Mouse (Mus musculus) naive thymus-derived CD4-positive, alpha-beta T cell, adult 2 months (primary cell): ENCODE measurements around the gene Mex3d.
"Not testable (repeated sequence)": the region's sequence is repeated elsewhere in the genome, so short reads cannot be mapped to it uniquely, and the experiment has no call there.

Experiments used
- DNase-seq: peaks from one replicate; pipeline ENCODE4 v3.0.0-alpha.2; 2011; ENCODE audit warnings: low read depth

Mex3d gene

DNA sequence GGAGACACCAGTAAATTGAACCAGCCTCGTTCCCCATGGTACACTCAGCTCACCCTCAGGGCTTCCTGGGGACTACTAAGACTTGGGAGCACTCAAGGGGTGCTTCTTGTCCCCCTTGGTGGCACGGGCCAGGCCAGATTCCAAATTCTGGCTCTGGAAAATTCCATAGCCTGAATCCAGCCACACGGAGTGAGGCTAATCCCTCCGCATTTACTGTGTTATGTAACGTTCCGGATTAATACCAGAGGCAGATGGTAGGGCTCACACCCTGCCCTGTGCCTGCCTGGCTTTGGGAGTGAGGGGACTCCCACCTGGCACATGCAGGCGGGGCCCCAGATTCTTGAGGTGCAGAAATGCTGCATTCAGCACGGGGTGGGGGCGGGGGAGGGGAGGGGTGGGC, 32.0 kb downstream of the Mex3d start:
- no peak for DNase-seq

DNA sequence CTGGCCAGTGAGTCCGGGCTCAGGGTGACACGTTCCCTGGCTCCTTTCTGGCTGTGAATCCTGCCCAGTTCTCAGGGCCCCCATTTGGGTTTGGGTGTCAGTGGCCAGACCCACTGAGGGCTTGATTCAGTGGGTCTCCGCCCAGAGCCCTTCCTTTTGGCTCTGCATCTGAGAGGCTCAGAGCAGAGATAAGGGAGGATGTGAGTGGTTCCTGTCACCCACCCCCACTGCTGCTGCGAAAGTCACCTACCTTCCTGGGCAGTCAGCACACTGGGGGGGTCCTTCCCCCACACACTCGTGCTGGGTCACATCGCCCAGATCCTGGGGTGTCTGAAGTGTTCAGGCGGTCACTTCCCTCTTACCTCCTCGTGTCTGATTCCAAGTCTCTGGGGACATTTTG, 34.7 kb downstream of the Mex3d start:
- no peak for DNase-seq

DNA sequence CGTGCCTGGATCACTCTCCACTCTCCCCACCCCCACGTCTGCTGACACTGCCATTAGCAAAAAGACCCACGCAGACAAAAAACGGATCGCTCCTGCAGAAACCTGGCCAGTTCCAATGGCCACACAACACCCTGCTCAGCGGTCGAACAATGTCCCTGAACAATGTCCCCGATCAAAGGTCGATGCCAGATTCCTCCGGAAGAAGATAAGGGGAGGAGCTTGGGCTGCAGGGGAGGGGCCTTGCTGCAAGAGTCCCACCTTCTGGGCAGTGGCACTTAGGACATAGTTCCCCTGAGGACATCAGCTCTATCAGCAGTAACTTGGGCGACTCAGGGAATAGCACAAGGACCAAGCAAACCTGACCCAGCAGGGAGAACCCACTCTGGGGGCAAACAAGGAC, 35.6 kb downstream of the Mex3d start:
- no peak for DNase-seq

DNA sequence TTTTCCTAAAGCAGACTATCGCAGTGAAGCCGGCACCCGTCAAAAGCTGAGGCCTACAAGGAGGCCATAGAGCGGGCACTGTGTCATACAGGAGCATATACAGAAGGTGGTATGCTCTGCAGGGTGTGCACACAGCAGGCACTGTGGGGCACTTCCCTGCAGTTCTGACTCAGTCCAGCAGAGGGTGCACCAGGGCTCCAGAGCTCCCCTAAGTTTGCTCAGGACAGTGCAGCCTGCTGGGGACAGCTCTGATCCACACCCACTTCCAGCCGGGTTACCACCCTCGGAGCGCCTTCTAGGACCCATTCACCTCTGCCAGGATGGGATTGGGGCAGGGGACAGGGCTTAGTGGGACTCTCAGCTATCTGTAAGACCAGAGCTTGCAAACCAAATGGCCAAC, 37.2 kb downstream of the Mex3d start:
- DNase-seq: peak; percentile 90

DNA sequence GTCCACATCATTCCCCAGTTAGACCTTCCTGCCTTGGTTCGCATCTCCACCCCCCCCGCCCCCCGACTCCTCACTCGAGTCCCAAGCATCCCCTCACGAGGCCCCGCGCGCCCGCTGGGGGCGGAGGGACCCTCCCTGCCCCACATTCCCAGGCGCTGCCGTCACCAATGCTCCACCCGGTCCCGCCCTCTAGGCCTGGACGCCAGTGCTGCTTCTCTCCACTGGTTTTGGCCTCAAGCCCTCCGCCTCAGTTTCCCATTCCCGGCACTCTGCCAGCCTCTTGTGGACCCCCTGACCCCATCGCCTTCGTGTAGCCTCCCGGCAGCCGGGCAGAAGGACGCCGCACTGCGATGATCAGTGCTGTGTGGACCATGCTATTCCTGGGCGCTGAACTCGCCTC, 38.5 kb downstream of the Mex3d start:
- DNase-seq: no peak

DNA sequence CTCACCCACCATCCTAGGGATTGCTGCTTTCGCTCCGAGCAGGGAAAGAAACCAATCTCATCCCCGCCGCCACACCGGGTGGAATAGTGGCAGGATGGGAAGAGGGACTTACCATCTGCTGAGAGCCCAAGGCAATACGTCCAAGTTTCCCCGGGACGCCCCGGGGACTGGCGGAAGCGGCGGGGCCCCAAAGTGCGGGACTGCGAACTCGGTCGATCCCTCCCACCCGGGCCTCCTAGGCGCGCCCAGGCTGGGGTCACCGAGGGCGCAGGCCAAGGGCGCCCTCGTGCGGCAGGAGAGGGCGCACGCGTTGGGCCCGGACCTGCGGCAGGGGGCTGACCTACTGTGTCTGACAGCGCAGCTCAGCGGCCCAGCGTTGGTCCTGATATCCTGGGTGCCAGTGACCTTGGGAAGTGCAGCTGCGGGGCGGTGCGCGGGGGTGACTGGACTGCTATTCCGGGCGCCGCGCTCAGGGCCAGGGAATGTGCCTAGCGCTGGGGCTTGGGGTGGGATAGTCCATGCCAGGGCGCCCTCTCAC, 39.1 kb downstream of the Mex3d start, which contains the start of gene Adamtsl5:
Gene Adamtsl5 (minus strand): TSS at position 169 of the 538 bp plus-strand sequence.
- DNase-seq: peak; percentile 83

DNA sequence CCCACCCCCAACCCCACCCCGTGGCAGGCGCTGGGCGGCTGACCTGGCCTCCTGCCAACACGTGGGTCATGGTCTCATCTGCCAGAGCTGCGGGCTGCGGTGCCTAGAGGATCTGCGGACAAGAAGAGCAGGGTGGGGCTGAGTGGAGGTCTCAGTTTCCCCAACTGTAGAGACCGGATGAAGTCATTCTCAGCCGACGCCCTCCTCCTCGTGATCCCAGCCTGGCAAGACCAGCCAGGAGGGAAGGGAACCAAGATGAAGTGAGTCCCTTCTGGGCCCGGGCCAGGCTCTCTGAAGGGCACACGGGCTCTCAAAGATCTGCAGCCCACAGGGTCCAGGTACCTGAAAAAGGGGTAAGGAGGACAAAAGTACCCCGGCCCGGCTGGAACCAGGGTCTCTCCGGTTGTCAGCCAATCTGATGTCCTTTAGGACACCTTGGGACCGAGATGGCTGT, 39.9 kb downstream of the Mex3d start:
- peak; percentile 28 for DNase-seq

DNA sequence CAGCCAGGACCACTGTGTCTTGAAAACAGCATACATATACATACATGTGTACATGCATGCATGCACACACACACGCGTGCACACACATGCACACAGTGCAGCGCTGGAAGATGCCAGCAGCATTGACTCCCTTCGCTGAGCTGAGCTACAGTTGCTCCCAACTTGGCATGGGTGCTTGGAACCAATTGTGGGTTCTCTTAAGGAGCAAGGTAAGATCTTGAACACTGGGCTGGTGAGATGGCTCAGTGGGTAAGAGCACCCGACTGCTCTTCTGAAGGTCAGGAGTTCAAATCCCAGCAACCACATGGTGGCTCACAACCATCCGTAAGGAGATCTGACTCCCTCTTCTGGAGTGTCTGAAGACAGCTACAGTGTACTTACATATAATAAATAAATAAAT, 41.5 kb downstream of the Mex3d start:
- not testable (repeated sequence) for DNase-seq

DNA sequence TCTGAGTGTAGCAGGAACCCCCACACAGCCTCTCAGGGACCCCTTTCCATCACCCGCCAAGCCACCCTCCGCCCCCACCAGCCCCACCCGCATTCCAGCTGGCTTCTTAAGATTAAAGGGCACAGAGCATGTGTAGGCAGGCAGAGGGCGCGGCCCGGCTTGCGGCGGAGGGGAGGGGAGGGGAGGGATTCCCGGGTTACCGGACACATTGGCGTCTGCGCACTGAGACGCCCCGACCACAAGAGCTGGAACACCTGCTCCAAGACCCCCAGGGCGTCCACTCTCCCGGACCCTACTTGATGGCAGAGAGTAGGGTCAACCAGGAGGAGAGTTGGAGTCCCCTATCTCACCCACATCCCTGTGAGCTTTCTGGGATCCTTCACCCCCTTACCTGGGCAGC, 42.3 kb downstream of the Mex3d start:
- peak; percentile 49 for DNase-seq

DNA sequence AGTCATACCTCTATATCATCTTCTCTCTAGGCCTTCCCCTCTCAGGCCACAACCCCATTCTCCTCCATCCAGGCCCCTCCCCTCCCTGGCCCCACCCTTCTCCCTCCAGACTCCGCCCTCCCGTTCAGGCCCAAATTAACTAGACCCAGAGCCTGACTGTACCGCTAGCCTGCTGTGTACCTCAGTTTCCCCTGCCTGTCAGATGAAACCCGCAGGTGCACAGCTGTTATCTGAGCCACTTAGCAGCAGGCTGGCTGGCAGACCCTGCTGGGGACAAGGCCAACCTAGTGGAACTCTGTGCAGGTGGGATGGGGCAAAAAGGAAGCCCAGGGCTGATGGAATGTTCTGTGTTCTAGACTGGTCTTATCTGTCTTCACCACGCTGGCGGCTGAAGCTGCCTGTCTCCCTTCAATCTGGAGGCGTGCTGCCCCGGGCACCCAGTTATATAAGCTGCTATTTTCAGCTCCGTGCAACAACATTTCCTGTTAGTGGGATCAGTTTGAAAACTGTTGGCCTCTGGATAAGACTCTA, 43.3 kb downstream of the Mex3d start:
- no peak for DNase-seq

DNA sequence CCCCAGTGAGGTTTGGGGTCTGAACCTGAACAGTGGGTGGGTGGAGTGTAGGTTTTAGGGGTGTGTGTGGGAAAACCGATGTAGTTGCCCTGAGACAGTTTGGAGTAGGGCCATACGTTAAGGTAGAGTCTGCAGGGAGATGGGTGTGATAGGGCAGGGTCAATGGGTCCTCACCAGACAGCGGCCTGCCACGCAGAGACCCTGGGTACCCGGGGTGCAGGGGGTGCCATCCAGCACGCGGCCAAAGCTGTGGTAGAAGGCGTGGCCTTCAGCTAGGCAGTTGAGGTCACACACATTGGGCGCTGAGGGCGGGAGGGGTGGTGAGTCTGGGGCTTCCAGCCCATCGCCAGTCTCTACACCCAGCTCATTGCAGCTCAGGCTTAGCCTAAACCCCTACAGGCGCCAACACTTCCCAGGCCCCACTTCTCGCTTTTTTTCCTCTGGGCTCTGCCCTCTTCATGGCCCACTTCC, 44.0 kb downstream of the Mex3d start:
- no peak for DNase-seq

DNA sequence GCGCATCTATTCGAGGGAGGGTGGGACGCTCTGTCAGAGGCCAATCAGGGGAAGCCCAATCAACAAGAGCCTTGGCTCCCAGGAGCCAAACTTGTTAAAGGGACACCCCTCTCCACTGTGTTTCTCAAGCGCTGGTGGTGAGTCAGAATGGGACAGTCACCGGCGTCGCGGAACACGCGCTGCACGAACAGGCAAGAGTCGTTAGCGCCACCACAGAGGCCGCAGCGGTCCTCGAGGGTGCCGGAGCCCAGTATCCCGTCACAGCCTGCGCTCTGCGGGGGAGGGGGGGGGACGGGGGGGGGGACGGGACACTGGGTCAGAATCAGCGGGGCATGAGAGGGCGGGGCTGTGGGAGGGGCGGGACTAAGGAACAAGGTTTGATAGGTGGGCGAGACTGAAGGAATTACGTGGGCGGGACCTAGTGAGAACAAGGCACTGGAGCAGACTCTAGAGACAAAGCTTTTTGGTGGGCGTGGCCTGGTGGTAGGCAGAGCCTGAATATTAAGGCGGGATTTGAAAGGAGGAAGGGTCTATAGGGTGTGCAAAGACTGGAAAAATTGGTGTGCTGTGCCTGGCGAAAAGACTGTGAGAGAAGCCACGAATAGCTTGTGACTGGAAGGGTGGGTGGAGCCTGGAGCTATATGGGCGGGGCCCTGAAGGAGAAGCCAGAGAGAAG, 44.6 kb downstream of the Mex3d start:
- DNase-seq: peak; percentile 72

DNA sequence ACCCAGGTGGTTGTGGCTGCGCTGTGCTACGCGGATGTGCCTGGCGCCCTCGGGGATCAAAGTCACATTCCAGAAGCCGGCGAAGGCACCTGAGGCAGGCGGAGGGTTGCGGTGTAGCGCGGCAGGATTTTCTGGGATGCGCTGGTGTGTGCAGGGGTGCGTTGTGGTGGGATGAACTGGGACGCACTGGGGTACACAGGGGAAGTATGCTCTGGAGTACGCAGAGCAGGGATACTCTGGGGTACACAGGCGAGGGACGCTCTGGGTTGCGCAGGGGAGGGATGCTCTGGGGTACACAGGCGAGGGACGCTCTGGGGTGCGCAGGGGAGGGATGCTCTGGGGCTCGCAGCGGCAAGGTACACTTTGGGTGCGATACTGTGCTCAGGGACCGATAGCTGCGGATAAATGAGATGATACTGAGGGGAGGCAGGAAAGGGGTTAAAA, 45.1 kb downstream of the Mex3d start:
- DNase-seq: no peak

DNA sequence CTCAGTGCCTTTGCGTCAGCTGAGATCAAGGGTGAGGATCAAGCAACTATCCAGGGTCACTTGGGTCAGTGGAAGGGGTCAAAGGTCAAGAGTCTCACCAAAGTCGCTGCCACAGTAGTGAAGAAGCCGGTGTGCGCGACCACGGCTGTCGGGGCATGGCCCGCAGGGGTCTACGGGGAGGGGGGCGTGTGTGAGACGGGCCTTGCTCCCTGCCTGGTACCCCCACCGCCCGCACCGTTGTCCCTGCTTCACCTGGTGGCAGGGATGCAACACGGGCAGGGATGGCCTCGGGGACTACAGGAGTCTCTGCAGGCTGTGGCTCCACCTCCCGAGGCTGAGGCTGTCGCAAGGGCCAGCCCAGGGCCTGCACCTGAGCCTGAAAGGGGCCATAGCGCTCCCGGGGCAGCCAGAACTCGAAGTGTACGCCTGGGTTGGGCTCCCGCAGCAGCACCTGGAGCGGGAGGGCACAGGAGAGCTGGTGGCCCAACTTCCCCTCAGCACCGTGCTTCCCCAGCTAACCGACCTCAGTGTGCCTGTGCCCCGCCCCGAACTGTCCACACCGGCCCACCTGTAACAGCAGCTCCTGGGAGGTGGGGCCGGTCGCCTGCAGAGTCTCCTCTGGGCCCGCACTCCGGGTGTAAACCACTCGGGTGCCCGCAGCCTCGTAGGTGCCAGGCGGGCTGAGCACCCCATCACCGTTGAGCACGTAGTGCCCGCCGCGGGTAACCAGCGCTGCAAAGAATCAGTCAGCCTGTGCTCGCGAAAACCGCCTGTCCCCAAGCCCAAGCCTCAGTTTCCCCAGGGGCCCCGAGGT, 45.8 kb downstream of the Mex3d start:
- DNase-seq: peak; percentile 49

DNA sequence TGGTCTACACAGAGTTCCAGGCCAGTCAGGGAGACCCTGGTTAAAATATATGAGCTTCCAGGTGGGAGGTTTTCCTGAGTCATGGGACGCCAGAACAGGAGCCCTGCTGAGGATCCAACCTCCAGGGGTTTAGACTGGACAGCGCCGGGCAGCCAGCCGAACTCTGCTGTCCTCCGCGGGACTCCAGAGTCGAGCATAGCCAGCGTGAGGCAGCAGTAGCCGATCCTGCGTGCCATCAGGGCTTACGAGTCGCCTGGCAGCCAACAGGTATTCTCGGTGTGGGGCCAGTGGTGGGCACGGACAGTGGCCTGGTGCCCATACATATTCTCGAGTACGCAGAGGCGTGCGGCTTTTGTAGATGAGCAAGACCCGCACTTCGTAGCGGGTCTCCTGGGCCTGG, 46.4 kb downstream of the Mex3d start:
- no peak for DNase-seq

DNA sequence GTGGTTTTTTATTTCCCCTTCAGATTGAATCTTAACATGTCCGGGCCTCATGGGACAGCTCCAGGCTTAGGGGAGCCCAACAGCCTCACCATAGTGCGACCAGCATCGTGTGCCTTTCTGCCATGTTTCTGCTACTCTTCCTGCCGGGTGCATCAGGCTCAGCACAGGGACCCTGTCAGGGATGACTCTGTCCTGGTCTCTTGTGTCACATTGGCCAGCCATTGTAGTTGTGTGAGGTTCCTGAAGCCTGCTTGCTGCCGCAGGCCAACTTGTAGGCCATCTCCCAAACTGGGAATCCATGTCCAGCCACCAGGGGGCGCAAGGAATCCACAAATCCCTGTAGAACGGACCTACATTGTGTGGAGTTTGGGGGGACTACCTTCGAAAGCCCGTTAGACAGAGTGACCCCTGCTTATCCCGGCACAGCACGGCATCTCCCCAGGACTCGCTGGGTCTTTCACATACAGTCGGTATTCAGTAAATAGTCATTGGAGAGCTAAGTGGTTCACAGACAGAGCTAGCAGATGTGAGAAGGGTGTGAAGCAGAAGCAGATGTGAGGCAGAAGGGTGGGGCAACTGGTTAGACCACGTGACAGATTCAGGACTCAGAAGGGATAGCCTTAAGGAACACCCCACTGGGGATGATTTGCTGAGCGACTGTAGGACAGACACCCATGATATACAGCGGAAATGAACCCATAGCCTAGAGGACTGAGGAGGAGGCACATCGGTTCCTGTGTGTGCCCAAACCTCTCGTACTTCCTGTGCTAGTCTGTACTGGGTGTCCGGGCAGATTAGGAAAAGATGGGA, 47.3 kb downstream of the Mex3d start:
- peak; percentile 89 for DNase-seq

DNA sequence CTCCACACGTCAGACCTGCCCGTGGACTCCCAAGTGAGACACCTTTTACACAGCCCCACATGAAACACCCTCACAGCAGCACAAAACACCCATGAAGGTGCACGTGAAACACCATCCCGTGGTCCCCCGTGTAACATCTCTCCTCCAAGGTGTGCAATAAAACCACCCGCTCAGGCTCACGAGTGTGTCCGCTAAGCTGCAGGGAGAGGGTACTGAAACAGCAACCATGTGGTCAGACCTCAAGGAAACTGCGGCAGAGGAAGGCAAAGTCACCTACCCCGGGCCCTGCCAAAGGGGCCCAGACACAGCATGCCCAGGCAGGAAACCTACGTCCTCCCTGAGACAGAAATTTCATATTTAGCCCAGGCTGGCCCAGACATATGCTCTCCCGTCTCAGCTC, 51.2 kb downstream of the Mex3d start:
- DNase-seq: no peak

DNA sequence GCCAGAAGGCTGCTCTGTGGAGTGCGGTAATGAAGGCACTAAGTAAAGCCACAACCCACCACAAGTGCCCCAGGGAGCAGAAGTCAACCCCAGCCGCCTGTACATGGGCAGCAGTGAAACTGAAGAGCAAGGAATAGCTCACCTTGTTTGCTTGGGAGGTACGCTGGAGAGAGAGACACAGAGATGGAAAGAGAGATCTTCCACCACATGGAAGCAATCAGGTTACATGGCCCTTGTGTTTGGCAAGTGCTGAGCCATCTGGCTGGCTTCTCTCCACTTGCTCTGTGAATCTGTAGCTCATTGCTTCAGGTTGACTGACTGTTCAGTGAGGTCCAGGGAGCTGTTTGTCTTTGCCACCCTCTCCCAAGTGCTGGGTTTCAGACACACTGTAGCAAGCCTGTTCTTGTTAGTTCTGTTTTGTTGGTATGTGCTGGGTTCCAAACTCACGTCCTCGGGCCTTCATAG, 54.9 kb downstream of the Mex3d start:
- DNase-seq: no peak

DNA sequence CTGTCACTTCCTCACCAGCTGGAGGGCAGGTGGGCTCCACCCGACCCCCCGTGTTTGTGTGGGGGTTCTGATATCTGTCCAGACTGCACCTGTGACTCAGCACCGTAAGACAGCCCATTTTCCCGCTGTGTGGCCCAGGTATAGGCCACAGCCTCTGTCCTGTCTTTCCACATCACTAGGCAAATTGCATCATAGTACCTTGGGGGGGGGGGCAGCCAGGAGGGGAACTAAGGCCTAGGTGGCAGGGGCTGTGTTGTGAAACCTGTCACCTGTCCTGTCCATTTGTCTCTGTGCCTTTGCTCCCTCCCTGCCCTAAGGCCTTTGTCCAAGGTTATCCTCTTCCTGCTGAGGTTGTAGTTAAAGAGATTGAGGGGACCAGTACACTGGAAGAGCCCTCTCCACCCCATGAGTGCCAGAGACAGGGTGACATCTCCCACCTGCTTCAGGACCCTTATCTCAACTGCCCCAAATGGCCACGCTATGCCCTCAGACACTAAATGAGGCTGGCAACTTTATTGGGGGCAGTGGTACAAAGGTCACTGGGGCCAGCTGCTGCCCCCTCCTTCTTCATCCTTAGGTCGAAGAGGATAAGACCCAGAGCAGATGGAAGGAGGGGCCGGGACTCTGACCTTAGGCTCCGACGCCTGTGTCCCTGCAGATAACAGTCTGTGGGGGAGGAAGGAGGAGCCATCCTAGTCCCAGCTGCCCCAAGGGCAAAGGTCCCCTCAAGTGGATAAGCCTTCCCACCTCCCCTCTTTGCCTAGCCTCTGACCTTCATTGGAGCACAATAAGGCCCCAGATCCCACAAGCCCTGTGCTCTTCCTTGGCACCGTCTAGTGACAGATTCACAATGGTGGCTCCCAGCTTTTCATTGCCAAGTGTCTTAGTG, 55.6 kb downstream of the Mex3d start:
- DNase-seq: no peak

DNA sequence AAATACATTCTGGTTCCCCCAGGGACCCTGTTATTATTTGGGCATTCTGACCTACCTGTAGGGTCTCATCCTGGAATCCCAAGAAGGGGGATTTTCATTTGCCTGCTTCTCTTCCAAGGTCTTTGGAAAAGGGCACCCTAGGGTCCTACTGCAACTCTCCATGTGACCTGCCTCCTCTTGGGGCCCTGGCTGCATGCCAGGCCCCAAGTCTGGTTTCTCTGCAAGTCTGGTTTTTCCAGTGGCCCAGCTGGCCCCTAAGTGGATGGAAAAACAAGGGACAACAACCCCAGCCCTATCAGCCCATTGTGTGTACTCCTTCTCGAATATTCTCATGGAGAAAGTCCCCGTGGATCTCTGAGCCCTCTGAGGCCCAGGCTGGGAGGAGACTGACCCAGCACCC, 56.6 kb downstream of the Mex3d start:
- DNase-seq: no peak
